Mouse (Mus musculus) liver, postnatal 0 days (tissue): ENCODE measurements around the gene Hmcn1.

Experiments
- CTCF ChIP-seq: sonication (generic); IDR thresholded peaks from 2 replicates; pipeline ENCODE4 v1.5.1; 2016; ENCODE audit warnings: antibody characterized with exemption, low read depth
- EP300 ChIP-seq: IDR thresholded peaks from 2 replicates; pipeline ENCODE4 v1.6.1; 2016; ENCODE audit warnings: antibody characterized with exemption, low read depth, mild to moderate bottlenecking

GRCm38 (mm10) chr1:150866615-150867014, 126.6 kb downstream of the Hmcn1 start:
- no peak for TF ChIP-seq CTCF
- TF ChIP-seq EP300, result no peak
